Mouse (Mus musculus) left cerebral cortex, postnatal 25 days (tissue): ENCODE data around the gene Siglec1. TPM values are rescaled to one million over a fixed set of nuclear protein-coding genes. Genes with fewer than 3 reads are reported as not detected.
A peak's percentile ranks its signal among the peaks of the same experiment; 100 is the strongest.

Source experiments
- DNase-seq, 2 experiments: peaks; one replicate each; pipeline ENCODE4 v3.0.0; 2022; ENCODE audit warnings: low spot score in 2 of 2, mixed read lengths in 1 of 2
- intact Hi-C: fragments of 180-260 bp; cut with DNase I; formaldehyde crosslinking; loops from one replicate; pipeline ENCODE4 v1.15.1; 2025
- microRNA-seq, 2 experiments: library from miRNA; unstranded; fragments of <30 nt; microRNA quantifications; one replicate each; pipeline ENCODE4 v1.2.0; 2022
- total RNA-seq, 2 experiments: library from RNA; stranded (reverse); gene quantifications; 2 replicates each; pipeline ENCODE4 v1.2.3; 2021

Siglec1 gene
- total RNA-seq, 2 experiments from 2014 or later: 0.23 to 0.28 TPM

DNA sequence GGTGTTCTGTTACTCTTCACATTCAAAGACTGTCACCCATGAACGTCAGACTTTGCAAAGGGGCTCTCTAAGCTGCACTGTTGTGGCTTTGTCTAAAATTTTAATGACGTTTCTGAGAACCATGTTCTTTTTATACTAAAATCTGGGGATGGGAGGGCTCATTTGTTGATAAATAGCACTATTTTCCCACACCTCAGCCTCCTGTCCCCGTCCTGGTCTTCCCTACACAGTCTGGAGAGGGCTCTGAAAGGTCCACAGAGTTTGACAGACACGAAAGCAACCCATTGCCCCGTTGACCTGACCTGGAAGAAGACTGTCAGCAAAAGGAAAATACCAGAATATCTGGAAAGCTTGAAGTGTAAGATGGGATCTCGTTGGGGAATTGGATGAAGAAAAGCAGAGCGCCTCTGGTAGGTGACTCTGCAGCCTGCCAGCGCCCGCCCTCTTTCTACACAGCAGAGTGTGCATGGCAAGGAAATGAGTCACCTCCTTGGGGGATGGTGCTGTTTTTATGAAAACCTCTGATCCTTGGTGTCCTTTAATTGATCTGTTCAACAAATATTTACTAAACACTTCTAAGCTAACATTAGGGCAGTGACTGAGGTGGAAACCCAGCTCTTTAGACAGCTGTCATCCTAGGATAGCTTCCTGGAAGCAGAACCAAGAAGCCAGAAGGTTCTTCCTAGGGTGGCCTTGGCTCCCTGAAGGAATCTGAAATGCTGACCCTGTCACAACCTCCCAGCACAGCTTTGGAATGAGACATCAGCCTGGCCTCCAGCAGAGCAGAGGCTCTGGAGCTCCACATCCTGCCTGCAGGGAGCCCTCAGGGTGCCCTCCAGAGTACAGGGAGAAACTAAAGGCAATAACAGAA is 57.3 kb downstream of the Siglec1 start:
- DNase-seq: peak in 1 of 2 experiments; percentile 39
- intact Hi-C loops: no loop called here

DNA sequence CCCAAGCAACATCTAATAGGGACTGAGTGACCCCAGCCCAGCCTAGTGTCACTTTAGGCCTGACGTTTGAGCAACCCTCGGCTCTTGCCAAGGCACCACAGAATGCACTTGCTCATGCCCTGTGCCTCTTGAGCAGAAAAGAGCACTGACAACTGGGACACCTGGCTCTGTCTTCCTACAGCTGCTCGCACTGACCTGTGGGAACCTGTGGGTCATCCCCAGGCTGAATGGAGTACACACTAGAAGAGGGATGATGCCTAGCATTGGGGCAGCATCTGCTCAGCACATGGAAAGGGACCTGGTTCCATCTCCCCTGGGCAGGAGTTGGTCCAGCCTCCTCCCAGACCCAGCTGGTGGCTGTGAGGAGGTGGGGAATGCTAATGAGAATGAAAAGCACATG is 59.6 kb downstream of the Siglec1 start:
- intact Hi-C loops: no loop called here
- no peak for DNase-seq

DNA sequence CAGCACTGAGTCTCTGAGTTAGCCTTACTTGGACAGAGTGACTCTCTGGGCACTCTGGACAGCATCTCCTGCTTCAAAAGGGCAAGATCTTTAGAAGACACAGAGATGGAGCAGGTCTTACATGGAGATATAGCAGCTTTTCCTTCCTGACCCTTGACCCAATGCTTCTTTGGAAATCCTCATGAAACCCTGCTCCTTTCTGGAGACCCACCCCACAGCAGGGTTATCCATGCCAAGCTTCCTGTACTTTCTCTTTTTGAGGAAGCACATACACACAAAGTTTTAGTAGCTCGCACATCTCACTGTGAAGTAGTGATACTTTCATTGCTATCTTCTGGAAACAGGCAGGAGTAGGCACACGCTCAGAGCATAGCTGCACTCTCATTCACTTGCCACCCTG is 61.3 kb downstream of the Siglec1 start:
- DNase-seq: no peak
- intact Hi-C loops: no loop called here

Small RNA genes lying within 50 kb of the gene (microRNA-seq; reads per million reads assigned to microRNA genes)
- gene Mir6973b: 0 to 0.25 reads per million in 2 experiments

Other genes starting within 250 kb of the Siglec1 start
- gene 4930402H24Rik, start 180.4 kb downstream of the Siglec1 start, total RNA-seq: 10 to 100 TPM; 67.1 to 78.1 TPM
- gene Atrn, start 180.3 kb downstream of the Siglec1 start, total RNA-seq: 100 to 1,000 TPM; 122 to 127 TPM
- gene Gfra4, start 43.7 kb downstream of the Siglec1 start, total RNA-seq: 10 to 100 TPM; 58.3 to 63.0 TPM
- 1 to 10 TPM; 4.1 to 6.9 TPM for gene Adam33, start 23.0 kb downstream of the Siglec1 start, total RNA-seq
- 1 to 10 TPM; 8.9 TPM for gene Hspa12b, start 40.5 kb upstream of the Siglec1 start, total RNA-seq
- not detected for gene Gm11037, start 46.7 kb upstream of the Siglec1 start, total RNA-seq
- gene 1700037H04Rik, start 73.3 kb upstream of the Siglec1 start, total RNA-seq: 10 to 100 TPM; 71.7 to 75.8 TPM
- gene Cenpb, start 93.3 kb upstream of the Siglec1 start, total RNA-seq: 10 to 100 TPM; 77.3 to 78.8 TPM
- gene Cdc25b, start 100.2 kb upstream of the Siglec1 start, total RNA-seq: 10 to 100 TPM; 13.3 to 16.2 TPM
- 10 to 100 TPM in 1 of 2 experiments, 1 to 10 TPM in 1; 9.9 to 12.8 TPM for gene Spef1, start 100.5 kb upstream of the Siglec1 start, total RNA-seq
- 10 to 100 TPM; 25.1 to 25.4 TPM for gene Ap5s1, start 120.3 kb upstream of the Siglec1 start, total RNA-seq
- gene Mavs, start 147.3 kb upstream of the Siglec1 start, total RNA-seq: 1 to 10 TPM; 5.3 to 5.8 TPM
- gene Pank2, start 175.7 kb upstream of the Siglec1 start, total RNA-seq: 10 to 100 TPM; 64.4 to 70.3 TPM